Mouse (Mus musculus): ENCODE data around the gene Gm9774. TPM values are rescaled to one million over a fixed set of nuclear protein-coding genes. Genes with fewer than 3 reads are reported as not detected.

Gm9774 gene
- polyA plus RNA-seq, 1 experiment from 2014 or later: 6.9 TPM

GRCm38 (mm10) chr3:92417782-92418181 is 11.4 kb downstream of the Gm9774 start, which contains the start of gene Sprr2j-ps:
TSS of gene Sprr2j-ps (plus strand) at chr3:92418082.
- WGBS: 94% methylated on average over 2 of the region's 2 CpGs
- Histone ChIP-seq H3K9me3 (ENCODE audit: control insufficient read depth, low read length) (no peaks in the 10 kb centered on the region), H3K4me1 (ENCODE audit: control insufficient read depth, insufficient read depth, low read length) (no peaks in the 10 kb centered on the region), H3K4me2 (replicated peaks; ENCODE audit: low read depth, low read length) (no peak within 1 kb of the TSS), H3K4me3 (ENCODE audit: low read length) (no peak within 1 kb of the TSS), H3K9ac (ENCODE audit: low read depth, low read length) (no peak within 1 kb of the TSS), H3K27me3 (ENCODE audit: control insufficient read depth, insufficient read depth, low read length) (no peaks in the 10 kb centered on the region), H3K27ac (ENCODE audit: low read depth, low read length) (no peak within 1 kb of the TSS), H3K36me3 (ENCODE audit: control insufficient read depth, insufficient read depth, low read length) (no peaks in the 10 kb centered on the region)
- ATAC-seq (ENCODE audit: low FRiP score, low TSS enrichment): no peak

- 94% methylated on average over 2 of the region's 2 CpGs for WGBS
- Histone ChIP-seq H3K9me3 (ENCODE audit: control insufficient read depth, low read length) (no peaks in the 10 kb centered on the region), H3K4me2 (replicated peaks; ENCODE audit: low read depth, low read length) (no peak within 1 kb of the TSS), H3K4me1 (ENCODE audit: control insufficient read depth, insufficient read depth, low read length) (no peaks in the 10 kb centered on the region), H3K36me3 (ENCODE audit: control insufficient read depth, insufficient read depth, low read length) (no peaks in the 10 kb centered on the region), H3K27me3 (ENCODE audit: control insufficient read depth, insufficient read depth, low read length) (no peaks in the 10 kb centered on the region), H3K4me3 (ENCODE audit: low read length) (no peak within 1 kb of the TSS), H3K9ac (ENCODE audit: low read depth, low read length) (no peak within 1 kb of the TSS), H3K27ac (ENCODE audit: low read depth, low read length) (no peak within 1 kb of the TSS)
- ATAC-seq (ENCODE audit: low FRiP score, low TSS enrichment): no peak
Measured at GRCm38 (mm10) chr3:92407691-92408090, 21.5 kb downstream of the Gm9774 start, which contains the start of gene Sprr2i. TSS of gene Sprr2i (plus strand) at chr3:92407991.

- no peaks in the 10 kb centered on the region for H3K9me3 ChIP-seq (ENCODE audit: control insufficient read depth, low read length)
- H3K4me2 ChIP-seq (replicated peaks; ENCODE audit: low read depth, low read length): no peak overlapping the region
- ATAC-seq (ENCODE audit: low FRiP score, low TSS enrichment): no peak
- H3K4me1 ChIP-seq (ENCODE audit: control insufficient read depth, insufficient read depth, low read length): no peaks in the 10 kb centered on the region
- no peaks in the 10 kb centered on the region for H3K27me3 ChIP-seq (ENCODE audit: control insufficient read depth, insufficient read depth, low read length)
- no peak overlapping the region for H3K9ac ChIP-seq (ENCODE audit: low read depth, low read length)
- WGBS: 47% methylated on average over 1 of the region's 1 CpGs
- no peak overlapping the region for H3K4me3 ChIP-seq (ENCODE audit: low read length)
- H3K36me3 ChIP-seq (ENCODE audit: control insufficient read depth, insufficient read depth, low read length): no peaks in the 10 kb centered on the region
- H3K27ac ChIP-seq (ENCODE audit: low read depth, low read length): no peak overlapping the region
Measured at GRCm38 (mm10) chr3:92394301-92394700, 34.9 kb downstream of the Gm9774 start.

GRCm38 (mm10) chr3:92385385-92385784 is 43.8 kb downstream of the Gm9774 start, which contains the start of gene Sprr2h:
TSS of gene Sprr2h (plus strand) at chr3:92385685.
- Histone ChIP-seq H3K9me3 (ENCODE audit: control insufficient read depth, low read length) (no peaks in the 10 kb centered on the region), H3K4me1 (ENCODE audit: control insufficient read depth, insufficient read depth, low read length) (no peaks in the 10 kb centered on the region), H3K4me2 (replicated peaks; ENCODE audit: low read depth, low read length) (no peak within 1 kb of the TSS), H3K4me3 (ENCODE audit: low read length) (no peak within 1 kb of the TSS), H3K27me3 (ENCODE audit: control insufficient read depth, insufficient read depth, low read length) (no peaks in the 10 kb centered on the region), H3K27ac (ENCODE audit: low read depth, low read length) (no peak within 1 kb of the TSS), H3K36me3 (ENCODE audit: control insufficient read depth, insufficient read depth, low read length) (no peaks in the 10 kb centered on the region), H3K9ac (ENCODE audit: low read depth, low read length) (no peak within 1 kb of the TSS)
- WGBS: 86% methylated on average over 1 of the region's 1 CpGs
- ATAC-seq (ENCODE audit: low FRiP score, low TSS enrichment): no peak

Other genes starting within 250 kb of the Gm9774 start
- gene Sprr2a1, start 213.6 kb downstream of the Gm9774 start, polyA plus RNA-seq (2014; fragmentation: Nextera tagmentation; extraction: Ambion mirVana): not detected in 2 replicates
- gene Sprr2a2, start 213.5 kb downstream of the Gm9774 start, polyA plus RNA-seq (2014; fragmentation: Nextera tagmentation; extraction: Ambion mirVana): 0.47 TPM in 1 of 2 replicates, not detected in the other
- gene Sprr2a3, start 144.0 kb downstream of the Gm9774 start, polyA plus RNA-seq (2014; fragmentation: Nextera tagmentation; extraction: Ambion mirVana): not detected in 2 replicates
- not detected in 2 replicates for gene Sprr2b, start 112.8 kb downstream of the Gm9774 start, polyA plus RNA-seq (2014; fragmentation: Nextera tagmentation; extraction: Ambion mirVana)
- not detected in 2 replicates for gene Sprr2d, start 90.3 kb downstream of the Gm9774 start, polyA plus RNA-seq (2014; fragmentation: Nextera tagmentation; extraction: Ambion mirVana)
- gene Sprr2e, start 77.3 kb downstream of the Gm9774 start, polyA plus RNA-seq (2014; fragmentation: Nextera tagmentation; extraction: Ambion mirVana): not detected in 2 replicates
- 14.5 and 17.1 TPM in 2 replicates for gene Sprr2f, start 64.2 kb downstream of the Gm9774 start, polyA plus RNA-seq (2014; fragmentation: Nextera tagmentation; extraction: Ambion mirVana)
- not detected in 2 replicates for gene Sprr2h, start 43.7 kb downstream of the Gm9774 start, polyA plus RNA-seq (2014; fragmentation: Nextera tagmentation; extraction: Ambion mirVana)
- gene Sprr2i, start 21.4 kb downstream of the Gm9774 start, polyA plus RNA-seq (2014; fragmentation: Nextera tagmentation; extraction: Ambion mirVana): not detected in 2 replicates
- gene Sprr2j-ps, start 11.3 kb downstream of the Gm9774 start, polyA plus RNA-seq (2014; fragmentation: Nextera tagmentation; extraction: Ambion mirVana): not detected in 2 replicates
- not detected in 2 replicates for gene Sprr2k, start 3.2 kb upstream of the Gm9774 start, polyA plus RNA-seq (2014; fragmentation: Nextera tagmentation; extraction: Ambion mirVana)
- not detected in 2 replicates for gene Sprr1b, start 9.4 kb upstream of the Gm9774 start, polyA plus RNA-seq (2014; fragmentation: Nextera tagmentation; extraction: Ambion mirVana)
- gene Sprr3, start 29.3 kb upstream of the Gm9774 start, polyA plus RNA-seq (2014; fragmentation: Nextera tagmentation; extraction: Ambion mirVana): not detected in 2 replicates
- 8.1 and 8.4 TPM in 2 replicates for gene Sprr1a, start 56.5 kb upstream of the Gm9774 start, polyA plus RNA-seq (2014; fragmentation: Nextera tagmentation; extraction: Ambion mirVana)
- not detected in 2 replicates for gene Sprr4, start 71.1 kb upstream of the Gm9774 start, polyA plus RNA-seq (2014; fragmentation: Nextera tagmentation; extraction: Ambion mirVana)
- gene 2310046K23Rik, start 105.1 kb upstream of the Gm9774 start, polyA plus RNA-seq (2014; fragmentation: Nextera tagmentation; extraction: Ambion mirVana): not detected in 2 replicates
- 0.74 and 0.81 TPM in 2 replicates for gene Ivl, start 144.3 kb upstream of the Gm9774 start, polyA plus RNA-seq (2014; fragmentation: Nextera tagmentation; extraction: Ambion mirVana)
- not detected in 2 replicates for gene Smcp, start 159.6 kb upstream of the Gm9774 start, polyA plus RNA-seq (2014; fragmentation: Nextera tagmentation; extraction: Ambion mirVana)
- not detected in 2 replicates for gene 2210017I01Rik, start 178.1 kb upstream of the Gm9774 start, polyA plus RNA-seq (2014; fragmentation: Nextera tagmentation; extraction: Ambion mirVana)
- gene Lce6a, start 192.2 kb upstream of the Gm9774 start, polyA plus RNA-seq (2014; fragmentation: Nextera tagmentation; extraction: Ambion mirVana): not detected in 2 replicates
- not detected in 2 replicates for gene Lce1a1, start 218.9 kb upstream of the Gm9774 start, polyA plus RNA-seq (2014; fragmentation: Nextera tagmentation; extraction: Ambion mirVana)
- not detected in 2 replicates for gene Lce1b, start 227.5 kb upstream of the Gm9774 start, polyA plus RNA-seq (2014; fragmentation: Nextera tagmentation; extraction: Ambion mirVana)
- not detected in 2 replicates for gene Lce1a2, start 240.9 kb upstream of the Gm9774 start, polyA plus RNA-seq (2014; fragmentation: Nextera tagmentation; extraction: Ambion mirVana)
- gene Lce1c, start 249.8 kb upstream of the Gm9774 start, polyA plus RNA-seq (2014; fragmentation: Nextera tagmentation; extraction: Ambion mirVana): not detected in 2 replicates

Measured in kidney, embryonic 14.5 days (tissue).